Mouse (Mus musculus): ENCODE results near the gene Lst1.

Lst1 gene

DNA sequence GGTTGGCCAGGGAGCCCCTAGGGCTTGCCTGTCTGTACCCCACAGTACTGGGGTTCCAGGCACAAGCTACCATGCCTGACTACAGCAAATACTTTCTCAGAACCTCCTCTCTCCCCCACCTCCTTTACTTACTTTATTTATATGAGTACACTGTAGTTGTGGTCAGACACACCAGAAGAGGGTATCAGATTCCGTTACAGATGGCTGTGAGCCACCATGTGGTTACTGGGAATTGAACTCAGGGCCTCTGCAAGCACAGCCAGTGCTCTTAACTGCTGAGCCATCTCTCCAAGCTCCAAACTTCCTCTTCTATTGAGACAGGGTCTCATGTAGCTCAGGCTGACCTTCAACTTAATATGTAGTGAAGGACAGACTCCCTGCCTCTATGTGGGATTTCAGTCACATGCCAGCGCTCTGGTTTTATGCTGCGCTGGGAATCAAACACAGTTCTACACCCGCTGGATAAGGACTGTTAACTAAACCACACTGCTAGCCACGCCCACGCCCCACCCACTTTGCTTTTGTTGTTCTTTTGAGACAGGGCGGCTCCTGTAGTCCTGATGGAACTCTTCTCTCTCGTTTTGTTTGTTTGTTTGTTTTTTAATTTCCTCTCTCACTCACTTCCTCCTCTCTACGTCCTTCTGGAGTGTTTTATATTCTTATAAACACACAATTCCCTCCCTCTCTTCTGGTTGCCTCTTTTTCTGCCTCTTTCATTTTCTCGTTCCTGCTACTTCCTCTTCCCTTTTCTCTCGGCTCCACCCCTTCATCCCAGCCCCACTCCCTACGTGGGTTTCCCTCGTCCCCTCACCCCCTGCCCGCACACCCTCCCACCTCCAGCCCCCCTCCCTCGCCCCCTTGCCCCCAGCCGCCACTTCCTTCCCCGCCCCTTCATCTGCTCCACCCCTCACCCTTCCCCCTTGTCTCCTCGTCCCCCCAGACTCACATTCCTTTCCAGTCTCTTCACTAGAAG is 2.3 kb downstream of the Lst1 start:
- DNase-seq (ENCODE audit: low read depth): peak; percentile 96

DNA sequence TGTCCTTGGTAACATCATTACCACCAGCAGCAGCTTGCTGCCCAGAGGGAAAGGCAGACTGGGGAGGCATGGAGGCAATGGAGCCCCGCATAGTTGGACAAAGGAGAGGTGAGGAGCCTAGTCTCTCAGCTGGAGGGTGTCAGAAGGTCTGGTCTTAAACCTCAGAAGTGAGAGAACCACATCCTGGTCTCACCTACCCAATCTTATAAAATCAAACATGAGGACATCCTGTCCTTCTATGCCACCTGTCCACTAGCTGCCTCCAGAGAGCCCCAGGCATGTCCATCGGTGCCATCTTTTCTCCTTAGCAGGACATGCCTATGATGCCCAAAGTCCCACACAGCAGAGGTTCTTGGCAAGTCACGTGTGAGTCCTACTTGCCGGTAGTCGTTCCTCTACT is 8.1 kb downstream of the Lst1 start:
- peak; percentile 54 for DNase-seq (ENCODE audit: low read depth)

DNA sequence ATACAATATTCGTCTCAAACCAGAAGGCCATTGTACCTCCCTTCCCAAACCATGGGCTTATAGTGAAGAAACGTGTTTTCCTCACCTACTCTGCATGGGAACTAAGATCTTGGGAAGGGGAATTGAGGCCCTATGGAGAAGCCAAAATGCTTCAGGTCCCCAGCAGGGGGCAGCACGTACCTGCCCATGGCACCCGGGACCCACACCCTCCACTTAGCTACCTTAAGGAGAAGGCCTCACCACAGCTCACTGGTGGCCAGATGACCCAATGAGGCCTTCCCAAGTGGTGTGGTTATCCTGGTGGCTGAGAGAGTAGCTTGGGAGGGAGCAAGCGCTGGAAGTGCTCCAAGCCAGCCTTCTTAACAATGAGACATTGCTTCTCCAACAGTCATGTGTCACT is 9.7 kb downstream of the Lst1 start:
- peak; percentile 88 for DNase-seq (ENCODE audit: low read depth)

DNA sequence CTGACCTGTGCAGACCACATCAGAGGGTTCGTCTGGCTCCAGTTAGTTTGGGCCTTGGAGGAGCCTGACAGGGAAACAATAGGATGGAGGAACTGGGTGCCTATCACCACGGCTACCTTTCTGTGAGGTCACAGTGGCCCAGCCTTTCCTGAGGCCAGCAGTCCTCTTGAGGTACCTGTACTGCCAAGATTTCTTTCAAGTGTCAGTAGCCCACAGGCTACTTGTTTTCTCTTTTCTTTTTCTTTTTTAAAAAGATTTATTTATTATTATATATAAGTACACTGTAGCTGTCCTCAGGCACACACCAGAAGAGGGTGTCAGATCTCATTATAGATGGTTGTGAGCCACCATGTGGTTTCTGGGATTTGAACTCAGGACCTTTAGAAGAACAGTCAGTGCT is 12.3 kb downstream of the Lst1 start, which contains the start of gene Aif1:
Aif1 (minus strand) TSS at position 101 of the 400 bp plus-strand sequence.
- DNase-seq (ENCODE audit: low read depth): no peak

DNA sequence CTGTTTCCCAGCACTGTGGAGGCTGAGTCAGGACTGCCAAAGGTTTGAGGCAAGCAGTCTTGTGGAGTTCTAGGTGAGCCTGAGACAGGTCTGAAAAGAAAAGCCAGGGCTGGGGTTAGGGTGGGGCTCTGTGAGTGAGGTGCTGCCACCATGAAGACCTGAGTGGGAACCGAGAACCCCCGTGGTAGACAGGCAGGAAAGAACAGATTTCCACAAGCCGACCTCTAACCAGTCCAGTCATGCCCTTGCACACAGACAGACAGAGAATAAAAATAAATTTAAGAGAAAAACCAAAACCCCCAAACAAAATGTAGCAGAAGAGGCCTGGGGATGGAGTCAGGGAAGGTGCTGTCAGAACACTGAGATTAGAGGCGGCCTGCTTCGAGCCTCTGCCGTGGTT is 12.9 kb downstream of the Lst1 start:
- DNase-seq (ENCODE audit: low read depth): peak; percentile 54

DNA sequence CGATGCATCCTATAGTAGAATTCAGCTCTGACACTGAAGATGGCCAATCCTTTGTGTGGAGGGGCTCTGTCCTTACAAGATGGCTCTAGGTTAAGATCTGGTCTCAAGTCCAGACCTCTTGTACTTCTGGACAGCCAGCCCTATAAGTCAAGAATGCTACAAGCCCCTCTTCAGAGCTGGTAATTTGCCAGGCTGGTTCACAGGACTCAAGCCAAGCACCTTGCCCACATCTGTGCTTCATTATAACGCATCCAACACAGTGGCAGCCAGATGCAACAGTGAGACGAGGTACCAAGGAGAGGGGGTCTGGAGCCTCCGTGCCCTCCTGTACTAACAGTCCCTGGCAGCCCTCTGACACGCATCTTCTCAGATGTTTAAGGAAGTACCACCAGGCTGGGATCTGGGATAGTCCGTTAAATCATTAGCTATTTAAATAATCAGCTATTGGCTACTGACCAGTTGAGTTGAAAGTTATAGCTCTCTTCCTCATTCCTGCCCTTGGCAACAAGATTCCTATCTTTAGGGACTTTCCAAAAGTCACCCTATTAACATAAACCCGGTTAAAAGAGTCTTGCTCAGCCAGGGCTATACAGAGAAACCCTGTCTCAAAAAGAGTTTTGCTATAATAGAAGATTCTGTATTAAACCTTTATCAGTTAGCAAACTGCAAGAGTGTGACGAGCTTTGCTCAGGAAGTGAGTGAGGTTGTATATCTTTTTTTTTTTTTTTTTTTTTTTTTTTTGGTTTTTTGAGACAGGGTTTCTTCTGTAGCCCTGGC is 13.8 kb downstream of the Lst1 start:
- DNase-seq (ENCODE audit: low read depth): peak; percentile 80

DNA sequence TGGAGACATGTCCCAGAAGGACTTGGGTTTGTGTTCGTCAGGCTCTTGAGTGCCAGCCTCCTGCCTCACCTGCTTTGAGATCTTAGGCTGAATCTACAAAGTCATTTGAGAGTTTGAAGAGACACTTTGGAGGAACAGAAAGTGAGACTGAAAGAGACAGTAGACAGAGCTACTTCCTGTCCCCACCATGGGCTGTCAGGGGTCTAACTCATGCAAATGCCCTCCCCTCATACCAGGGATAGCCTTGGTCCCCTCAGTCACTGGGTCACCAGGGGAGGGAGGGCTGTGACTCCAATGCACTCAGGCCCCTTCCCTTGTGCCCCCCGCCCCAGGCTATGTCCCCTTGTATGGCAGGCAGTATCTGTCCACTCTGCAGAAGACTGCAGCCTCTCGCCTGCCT is 14.9 kb downstream of the Lst1 start:
- peak; percentile 82 for DNase-seq (ENCODE audit: low read depth)

DNA sequence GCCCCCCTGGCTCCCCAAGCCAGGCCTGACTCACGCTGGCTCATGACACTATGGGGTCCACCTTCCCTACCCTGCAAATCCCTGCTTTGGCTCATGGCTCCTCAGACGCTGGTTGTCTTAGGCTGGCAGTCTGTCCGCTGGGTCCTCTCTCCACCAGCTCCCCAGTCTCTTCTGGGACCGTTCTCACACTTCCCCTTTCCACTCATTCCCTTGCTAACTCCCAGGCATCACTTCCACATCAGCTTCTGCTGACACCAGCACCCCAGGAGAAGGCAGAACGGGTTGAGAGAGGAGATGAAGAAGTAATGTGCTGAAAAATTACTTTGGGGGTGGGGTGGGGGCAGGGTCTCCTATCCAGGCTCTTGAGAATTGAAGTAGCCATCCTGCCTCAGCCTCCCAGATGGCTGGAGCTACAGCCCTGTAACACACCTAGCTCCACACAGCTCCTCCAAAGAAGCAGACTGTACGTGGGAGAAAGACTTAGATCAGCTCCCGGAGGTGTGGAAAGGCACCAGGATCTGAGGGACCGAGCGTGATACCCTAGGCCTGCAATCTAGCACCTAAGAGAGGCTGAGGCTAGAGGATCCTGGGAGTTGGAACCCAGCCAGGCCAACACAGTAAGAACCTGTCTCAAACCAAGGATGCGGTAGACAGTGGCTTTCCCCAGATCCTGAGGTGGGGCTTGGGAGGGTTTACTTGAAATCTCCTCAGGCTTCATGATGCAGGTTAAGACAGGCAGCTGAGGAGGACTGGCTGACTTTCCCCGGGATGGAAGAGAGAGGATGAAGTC is 15.6 kb downstream of the Lst1 start:
- peak; percentile 80 for DNase-seq (ENCODE audit: low read depth)

DNA sequence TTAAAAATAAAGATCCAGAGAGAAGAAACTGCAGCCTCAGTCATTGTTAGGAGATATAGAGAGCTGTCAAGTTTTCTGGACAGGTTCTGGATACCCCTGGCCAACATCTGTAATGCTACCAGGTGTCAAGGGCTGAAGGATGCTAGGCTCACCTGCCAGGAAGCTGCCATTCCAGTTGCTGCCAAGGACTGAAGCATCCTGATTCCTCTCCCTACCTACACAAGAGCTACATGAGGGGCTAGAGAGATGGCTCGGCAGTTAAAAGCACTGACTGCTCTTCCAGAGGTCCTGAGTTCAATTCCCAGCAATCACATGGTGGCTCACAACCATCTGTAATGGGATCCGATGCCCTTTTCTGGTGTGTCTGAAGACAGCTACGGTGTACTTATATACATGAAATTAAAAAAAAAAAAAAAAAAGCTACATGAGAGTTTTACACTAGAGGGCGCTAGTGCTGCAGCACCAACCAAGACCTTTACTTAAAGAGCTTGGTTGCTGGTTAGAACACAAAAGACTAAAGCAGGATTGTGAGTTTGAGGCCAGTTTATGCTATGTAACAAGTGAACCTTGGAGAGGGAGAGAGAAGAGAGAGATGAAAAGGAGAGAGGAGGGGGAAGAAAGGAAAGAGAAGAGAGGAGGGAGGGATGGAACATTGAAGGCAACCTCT is 19.6 kb downstream of the Lst1 start:
- DNase-seq (ENCODE audit: low read depth): peak; percentile 92

DNA sequence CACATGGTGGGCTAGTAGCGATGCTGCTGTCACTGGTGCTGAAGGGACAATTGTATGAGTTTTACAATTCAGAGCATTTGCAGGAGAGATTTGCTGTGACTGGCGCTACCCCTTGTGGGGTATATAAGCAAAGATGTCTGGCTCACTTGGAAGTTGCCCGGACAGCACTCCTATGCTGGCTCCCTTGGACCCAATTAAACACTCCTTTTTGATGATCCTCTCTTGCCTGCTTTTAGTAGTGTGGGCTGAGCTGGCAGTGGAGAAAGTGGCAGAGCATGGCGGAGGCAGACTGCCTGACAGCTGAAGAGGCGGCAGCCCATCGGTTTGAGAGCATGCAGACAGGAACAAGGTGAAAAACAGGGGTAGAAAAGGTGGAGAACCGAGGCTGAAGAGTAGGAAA is 20.4 kb downstream of the Lst1 start:
- no peak for DNase-seq (ENCODE audit: low read depth)

DNA sequence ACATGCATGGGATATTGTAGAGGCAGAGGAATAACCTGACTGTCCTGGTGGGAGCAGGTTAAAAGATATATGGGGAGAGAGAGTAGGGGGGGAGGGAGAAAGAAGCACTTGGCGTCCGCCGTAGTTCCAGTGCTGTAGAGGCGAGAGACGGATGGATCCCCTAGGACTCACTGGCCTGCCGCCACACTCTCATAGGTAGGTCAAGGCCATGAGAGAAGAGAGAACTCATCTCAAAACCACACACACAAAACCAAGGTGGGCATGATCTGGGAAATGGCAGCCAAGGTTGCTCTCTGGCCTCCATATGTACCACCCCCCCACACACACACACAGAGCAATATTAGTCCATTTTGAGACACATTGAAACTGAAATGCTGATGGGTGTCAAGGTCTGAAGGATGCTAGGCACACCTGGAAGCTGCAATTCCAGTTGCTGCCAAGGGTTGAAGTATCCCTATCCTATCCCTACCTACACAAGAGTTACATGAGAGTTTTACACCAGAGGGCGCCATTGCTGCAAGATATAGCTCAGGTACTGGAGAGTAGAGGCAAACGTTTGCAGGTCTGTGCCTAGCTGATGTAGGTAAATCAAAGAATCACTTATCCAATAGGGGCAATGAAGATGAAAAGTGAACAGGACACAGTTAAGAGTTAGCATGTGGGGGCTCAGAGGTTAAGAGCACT is 21.7 kb downstream of the Lst1 start:
- DNase-seq (ENCODE audit: low read depth): peak; percentile 96

DNA sequence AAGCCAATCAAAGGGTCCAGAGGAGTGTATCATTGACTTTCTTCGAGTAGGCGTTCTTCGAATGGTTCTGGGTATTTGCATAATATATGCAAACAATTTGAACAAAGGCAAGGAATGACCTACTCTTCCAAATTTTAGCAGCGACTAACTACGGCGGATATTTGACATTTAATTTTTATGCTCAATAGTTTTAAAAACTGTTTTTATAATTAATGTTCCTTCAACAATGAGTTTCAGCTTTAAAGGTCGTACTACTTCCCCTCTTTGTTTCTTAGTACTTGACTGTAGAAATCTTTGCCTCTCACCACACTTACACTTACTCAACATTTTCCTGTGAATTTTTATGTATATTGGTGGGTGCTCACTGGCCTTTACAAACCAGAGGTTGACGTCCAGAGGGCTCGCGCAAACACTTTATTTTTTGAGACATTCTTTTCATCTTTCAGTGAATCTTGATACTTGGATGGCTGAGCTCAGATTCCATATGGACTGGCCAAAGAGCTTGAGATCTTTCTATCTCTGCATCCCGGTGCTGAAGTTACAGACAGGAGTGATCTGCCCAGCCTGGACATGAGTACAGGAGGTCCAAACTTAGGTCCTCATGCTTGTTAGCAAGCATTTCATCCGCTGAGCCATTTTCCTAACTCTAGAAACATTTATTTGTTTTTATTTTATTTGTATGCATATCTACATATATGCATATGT is 22.6 kb downstream of the Lst1 start:
- no peak for DNase-seq (ENCODE audit: low read depth)

DNA sequence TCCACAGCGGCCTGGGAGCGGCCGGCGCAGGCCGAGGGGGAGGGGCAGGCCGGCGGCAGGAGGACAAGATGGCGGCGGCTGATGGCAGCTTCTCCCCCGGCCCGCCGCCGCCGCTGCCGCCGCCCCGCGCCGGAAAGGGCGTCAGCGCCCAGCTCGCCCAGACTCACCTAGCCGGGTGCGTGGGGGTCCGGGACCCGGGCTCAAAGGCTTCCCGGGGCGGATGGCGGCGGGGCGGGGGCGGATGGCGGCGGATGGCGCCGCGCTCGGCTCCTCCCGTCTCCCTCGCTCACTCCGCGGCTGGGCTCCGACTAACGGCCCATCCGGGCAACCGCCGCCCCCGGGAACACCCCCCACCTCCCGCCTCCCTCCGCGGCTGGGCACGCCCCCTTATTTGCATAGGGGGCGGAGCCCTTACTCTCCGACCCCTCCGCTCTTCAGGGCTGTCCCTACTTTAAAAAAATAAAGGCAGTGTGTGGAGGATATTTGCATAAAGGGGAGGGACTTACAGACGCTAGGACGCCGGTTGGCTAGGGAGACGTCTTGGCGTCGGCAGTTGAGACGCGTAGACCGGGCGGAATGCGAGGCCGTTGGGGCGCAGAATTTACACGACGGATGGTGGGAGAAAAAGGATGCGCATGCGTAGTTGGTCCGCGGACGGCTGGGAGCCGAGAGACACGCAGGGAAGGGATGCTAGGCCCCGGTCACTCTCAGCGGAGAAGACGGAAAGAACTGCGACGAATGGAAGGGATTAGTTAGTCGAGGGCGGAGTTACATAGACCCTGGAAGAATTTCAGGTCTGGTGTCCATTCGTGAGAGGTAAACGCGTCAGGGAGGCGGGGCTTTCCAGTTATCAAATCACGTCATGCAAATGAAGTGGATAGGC is 23.4 kb downstream of the Lst1 start, which contains the start of gene Prrc2a:
Prrc2a (minus strand) TSS at position 330 of the 883 bp plus-strand sequence.
- DNase-seq (ENCODE audit: low read depth): peak; percentile 99

DNA sequence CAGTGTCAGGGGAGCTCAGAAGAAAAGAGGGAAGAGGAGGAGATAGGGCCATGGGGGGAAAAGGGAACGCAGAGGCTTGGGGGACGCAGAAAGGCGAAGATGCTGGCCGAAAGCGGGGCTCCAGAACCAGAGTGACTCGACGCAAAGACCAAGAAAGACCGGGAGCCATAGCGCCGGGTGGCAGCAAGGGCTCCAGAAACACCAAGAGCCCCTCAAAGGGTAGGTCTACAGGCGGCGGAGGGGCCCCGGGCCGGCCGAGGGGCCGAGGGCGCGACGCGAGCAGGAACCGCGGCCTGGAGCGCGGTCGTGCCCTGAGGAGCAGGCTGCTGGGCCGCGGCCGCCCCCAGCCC is 24.0 kb downstream of the Lst1 start:
- no peak for DNase-seq (ENCODE audit: low read depth)

DNA sequence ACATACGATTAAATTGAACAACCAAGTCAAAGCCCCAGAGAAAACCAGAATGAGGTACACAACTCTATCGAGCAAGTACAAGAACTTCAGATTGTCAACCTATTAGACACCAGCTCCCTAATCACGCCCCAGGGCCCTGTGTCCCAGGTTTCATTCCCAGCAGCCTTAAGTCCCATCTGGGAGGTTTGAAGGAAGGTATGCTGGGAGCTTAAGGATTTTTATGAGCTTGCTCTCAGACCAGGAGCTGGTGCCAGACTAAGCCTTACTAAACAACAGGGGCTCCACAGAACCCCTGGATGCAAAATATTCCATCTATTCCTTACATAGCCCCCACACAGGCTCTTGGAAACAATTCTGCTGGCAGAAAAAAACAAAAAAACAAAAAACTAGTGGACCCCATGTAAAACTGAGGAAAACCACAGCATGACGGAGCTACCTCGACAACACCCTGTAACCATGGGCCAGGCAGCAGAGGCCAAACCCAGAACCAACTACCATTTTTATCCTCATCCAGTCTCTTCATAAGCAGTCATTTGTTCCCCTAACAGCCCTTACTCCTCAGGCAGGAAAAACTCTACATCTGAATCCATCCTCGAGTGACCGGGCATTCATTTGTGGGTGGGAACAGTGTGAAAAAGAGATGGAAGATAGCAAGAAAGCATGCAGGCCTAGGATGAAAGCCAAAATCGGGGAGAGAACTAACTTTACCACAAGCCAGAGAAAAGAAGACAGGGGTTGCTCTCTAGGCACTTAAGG is 24.7 kb downstream of the Lst1 start:
- DNase-seq (ENCODE audit: low read depth): peak; percentile 57

DNA sequence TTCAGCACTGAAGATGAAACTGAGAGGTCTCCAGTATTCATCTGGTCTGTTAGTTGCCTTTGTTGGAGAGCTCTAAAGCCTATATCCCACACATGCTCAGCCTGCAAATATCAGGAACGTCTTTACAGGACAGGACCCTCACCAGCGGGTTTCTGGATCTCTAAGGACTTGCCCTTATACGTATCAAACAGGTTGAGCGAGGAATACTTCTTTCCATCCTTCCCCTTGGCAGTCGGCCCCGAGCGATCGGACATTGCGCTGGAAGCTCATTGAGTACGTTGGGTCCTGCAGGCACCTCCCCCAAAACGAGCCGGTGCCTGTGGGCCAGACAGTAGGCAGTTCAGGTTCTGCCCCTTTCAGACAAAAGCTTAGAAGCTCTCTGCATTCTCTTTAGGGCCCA is 25.5 kb downstream of the Lst1 start:
- no peak for DNase-seq (ENCODE audit: low read depth)

DNA sequence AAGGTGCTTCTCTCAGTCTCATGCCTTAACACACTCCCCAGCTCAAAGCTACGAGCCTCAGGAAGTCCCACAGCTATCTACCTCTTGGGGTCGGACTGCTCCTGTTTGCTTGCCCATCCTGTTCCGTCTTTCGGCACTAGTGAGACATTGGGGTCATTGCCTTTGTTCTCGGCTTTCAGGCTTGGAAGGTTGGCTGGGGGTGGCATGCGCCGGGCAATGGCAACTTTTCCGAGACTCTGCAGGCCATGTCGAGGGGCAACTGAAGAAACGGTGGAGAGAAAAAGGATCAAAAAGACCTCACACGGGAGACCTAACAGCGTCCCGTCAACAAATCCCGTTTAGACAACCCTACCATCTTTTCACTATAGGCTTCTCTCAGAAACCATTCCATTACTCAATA is 26.1 kb downstream of the Lst1 start:
- peak; percentile 42 for DNase-seq (ENCODE audit: low read depth)

DNA sequence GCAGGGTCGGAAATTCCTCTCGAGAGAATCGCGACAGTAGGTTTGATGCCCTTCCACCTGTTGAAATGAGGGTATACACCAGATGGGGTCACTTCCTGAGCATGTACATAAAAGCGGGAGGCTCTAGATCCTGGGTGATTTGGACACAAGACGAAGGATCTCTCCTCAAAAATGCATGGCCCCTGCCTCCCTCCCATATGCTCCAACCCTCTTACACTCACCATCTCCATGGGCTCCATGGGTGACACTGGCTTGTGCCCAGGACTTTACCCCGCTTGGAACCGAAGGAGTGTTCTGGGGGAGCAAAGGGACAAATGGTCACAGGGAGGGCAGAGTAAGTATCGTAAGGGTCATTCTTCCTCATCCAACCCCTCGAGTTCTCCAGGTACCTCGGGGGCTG is 26.8 kb downstream of the Lst1 start:
- no peak for DNase-seq (ENCODE audit: low read depth)

DNA sequence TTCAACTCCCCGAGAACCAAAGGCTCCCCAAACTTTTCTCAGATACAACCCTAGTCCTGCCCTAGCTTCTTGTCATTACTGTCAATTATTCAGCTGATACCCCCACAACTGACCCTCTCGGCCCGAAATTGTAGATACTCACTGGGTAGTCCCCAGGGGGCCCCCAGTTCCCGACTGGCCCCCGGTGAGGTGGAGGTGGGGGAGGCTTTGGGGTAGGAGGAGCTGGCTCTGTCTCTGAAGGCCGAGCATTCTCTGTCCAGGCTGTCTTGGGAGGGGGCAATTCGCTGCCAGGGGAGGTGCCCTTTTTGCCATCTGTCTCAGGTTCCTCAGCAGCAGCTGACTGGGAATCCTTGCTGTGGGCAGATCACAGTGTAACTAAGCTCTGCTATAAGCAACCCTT is 28.6 kb downstream of the Lst1 start:
- DNase-seq (ENCODE audit: low read depth): no peak

Measured in induced T-regulatory cell, adult 2 months (primary cell).